Mouse (Mus musculus) adrenal gland, postnatal 10 days (tissue): ENCODE measurements around the gene Vwce. TPM values are rescaled to one million over a fixed set of nuclear protein-coding genes. Genes with fewer than 3 reads are reported as not detected.

Experiments
- DNase-seq: peaks from one replicate; pipeline ENCODE4 v3.0.0; 2021; ENCODE audit warnings: mixed read lengths
- total RNA-seq, 2 experiments: library from RNA; stranded (reverse); gene quantifications; 2 replicates each; pipeline ENCODE4 v1.2.3; 2021

Gene Vwce
- total RNA-seq, 2 experiments from 2014 or later: 1.9 to 3.2 TPM

- peak; percentile 83 for DNase-seq
Observed at GRCm38 (mm10) chr19:10714682-10715475, 80.9 kb downstream of the Vwce start.

GRCm38 (mm10) chr19:10715476-10715875, 81.5 kb downstream of the Vwce start:
- no peak for DNase-seq

Other genes starting within 250 kb of the Vwce start
- 10 to 100 TPM; 25.8 to 26.3 TPM for gene Syt7, start 245.1 kb upstream of the Vwce start, total RNA-seq
- gene Lrrc10b, start 176.7 kb upstream of the Vwce start, total RNA-seq: 1 to 10 TPM; 3.4 to 4.7 TPM
- under 1 TPM; 0.63 to 0.94 TPM for gene Ppp1r32, start 151.3 kb upstream of the Vwce start, total RNA-seq
- 10 to 100 TPM; 50.0 to 69.4 TPM for gene Cpsf7, start 108.9 kb upstream of the Vwce start, total RNA-seq
- 10 to 100 TPM; 52.5 to 60.1 TPM for gene Sdhaf2, start 108.1 kb upstream of the Vwce start, total RNA-seq
- gene Tmem216, start 78.0 kb upstream of the Vwce start, total RNA-seq: 10 to 100 TPM; 11.5 to 16.7 TPM
- 10 to 100 TPM; 17.9 to 21.6 TPM for gene Cyb561a3, start 57.0 kb upstream of the Vwce start, total RNA-seq
- 1 to 10 TPM; 8.6 to 8.7 TPM for gene Tmem138, start 56.9 kb upstream of the Vwce start, total RNA-seq
- gene Ddb1, start 28.9 kb upstream of the Vwce start, total RNA-seq: 100 to 1,000 TPM; 252 to 259 TPM
- gene Tkfc, start 28.6 kb upstream of the Vwce start, total RNA-seq: 10 to 100 TPM; 32.0 to 64.7 TPM
- gene Pga5, start 43.9 kb downstream of the Vwce start, total RNA-seq: not detected
- 10 to 100 TPM; 18.9 to 21.5 TPM for gene Vps37c, start 54.5 kb downstream of the Vwce start, total RNA-seq
- 1 to 10 TPM; 2.5 to 2.8 TPM for gene Cd5, start 104.8 kb downstream of the Vwce start, total RNA-seq
- gene Cd6, start 195.8 kb downstream of the Vwce start, total RNA-seq: 1 to 10 TPM; 2.3 to 4.1 TPM
- 1 to 10 TPM; 3.2 to 3.5 TPM for gene Slc15a3, start 205.5 kb downstream of the Vwce start, total RNA-seq
- 10 to 100 TPM; 22.3 to 23.1 TPM for gene Tmem132a, start 235.7 kb downstream of the Vwce start, total RNA-seq
- 10 to 100 TPM; 84.0 to 93.2 TPM for gene Tmem109, start 247.8 kb downstream of the Vwce start, total RNA-seq